Mouse (Mus musculus) kidney, embryonic 14.5 days (tissue): ENCODE data around the gene Ago4. TPM values are rescaled to one million over a fixed set of nuclear protein-coding genes. Genes with fewer than 3 reads are reported as not detected.

Experiments
- ATAC-seq: fragments of 200-750 bp; cut with Nextera tagmentation; 2 replicates; pipeline ENCODE4 v1.8.0; 2017; ENCODE audit warnings: moderate number of reproducible peaks, mild to moderate bottlenecking, moderate TSS enrichment, moderate library complexity; ENCODE audit not compliant: low FRiP score, low TSS enrichment
- H3K27ac ChIP-seq: fragments of 300-500 bp; sonication (generic); 2 replicates; pipeline ENCODE4 v1.5.1; 2014; ENCODE audit warnings: low read depth, mild to moderate bottlenecking, low read length, moderate library complexity, mixed read lengths
- H3K27me3 ChIP-seq: fragments of 300-500 bp; sonication (generic); 2 replicates; pipeline ENCODE4 v1.6.1; 2014; ENCODE audit warnings: mild to moderate bottlenecking, low read length; ENCODE audit not compliant: control insufficient read depth, insufficient read depth
- H3K36me3 ChIP-seq: fragments of 300-500 bp; sonication (generic); 2 replicates; pipeline ENCODE4 v1.6.1; 2014; ENCODE audit warnings: low read length, mixed read lengths; ENCODE audit not compliant: control insufficient read depth, insufficient read depth
- H3K4me1 ChIP-seq: fragments of 300-500 bp; sonication (generic); 2 replicates; pipeline ENCODE4 v1.6.1; 2014; ENCODE audit warnings: low read length, mixed read lengths; ENCODE audit not compliant: control insufficient read depth, insufficient read depth
- H3K4me2 ChIP-seq: fragments of 300-500 bp; sonication (generic); replicated peaks from 2 replicates; pipeline ENCODE4 v1.6.1; 2014; ENCODE audit warnings: low read depth, mild to moderate bottlenecking, low read length
- H3K4me3 ChIP-seq: fragments of 300-500 bp; sonication (generic); 2 replicates; pipeline ENCODE4 v1.5.1; 2014; ENCODE audit warnings: mild to moderate bottlenecking, low read length
- H3K9ac ChIP-seq: fragments of 300-500 bp; sonication (generic); 2 replicates; pipeline ENCODE4 v1.6.1; 2014; ENCODE audit warnings: low read depth, mild to moderate bottlenecking, low read length, moderate library complexity
- H3K9me3 ChIP-seq: fragments of 300-500 bp; sonication (generic); 2 replicates; pipeline ENCODE4 v1.6.1; 2016; ENCODE audit warnings: low read length; ENCODE audit not compliant: control insufficient read depth
- WGBS: fragments of 180-500 bp; shearing (Covaris S2); extraction: QIAGEN DNeasy Blood & Tissue Kit; methylation state at CpG from one replicate; pipeline ENCODE4 v1.1.7; 2014; 5-methylcytosine and 5-hydroxymethylcytosine counted together
- microRNA-seq: library from miRNA; unstranded; fragments of <30 nt; microRNA quantifications from one replicate; pipeline ENCODE4, GENCODE M21; 2016
- polyA plus RNA-seq: library from polyadenylated mRNA; unstranded; fragments of >200 nt; fragmentation: Nextera tagmentation; extraction: Ambion mirVana; gene quantifications from 2 replicates; pipeline ENCODE4 v1.2.1, GENCODE M21; 2014

Ago4 gene
- polyA plus RNA-seq, 1 experiment from 2014 or later = 1.9 TPM

DNA sequence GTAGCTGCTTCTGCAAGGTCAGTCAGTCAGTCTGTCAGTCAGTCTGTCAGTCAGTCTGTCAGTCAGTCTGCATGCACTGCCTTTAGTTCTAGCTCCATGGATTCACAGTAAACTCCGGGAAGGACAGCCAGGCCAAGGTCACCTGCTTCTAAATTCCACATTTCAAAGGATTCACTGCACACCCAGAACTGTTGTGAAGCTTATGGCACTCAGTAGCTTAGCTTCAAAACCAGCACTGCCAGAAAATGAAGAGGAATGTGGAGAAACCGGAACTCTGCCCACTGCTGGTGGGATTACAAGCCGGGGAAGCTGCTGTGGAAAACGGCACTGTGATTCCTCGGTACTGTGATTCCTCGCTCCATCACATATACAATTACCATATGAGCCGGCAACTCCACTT is 77.8 kb downstream of the Ago4 start:
- Histone ChIP-seq H3K9ac (no peak overlapping the region), H3K4me2 (no peak overlapping the region), H3K4me1 (no peaks in the 10 kb centered on the region), H3K27ac (no peak overlapping the region), H3K9me3 (no peaks in the 10 kb centered on the region), H3K36me3 (peaks cover 65% of the 10 kb centered on the region), H3K4me3 (no peak overlapping the region), H3K27me3 (no peaks in the 10 kb centered on the region)
- ATAC-seq = no peak
- WGBS = 93% methylated on average over 7 of the region's 7 CpGs

DNA sequence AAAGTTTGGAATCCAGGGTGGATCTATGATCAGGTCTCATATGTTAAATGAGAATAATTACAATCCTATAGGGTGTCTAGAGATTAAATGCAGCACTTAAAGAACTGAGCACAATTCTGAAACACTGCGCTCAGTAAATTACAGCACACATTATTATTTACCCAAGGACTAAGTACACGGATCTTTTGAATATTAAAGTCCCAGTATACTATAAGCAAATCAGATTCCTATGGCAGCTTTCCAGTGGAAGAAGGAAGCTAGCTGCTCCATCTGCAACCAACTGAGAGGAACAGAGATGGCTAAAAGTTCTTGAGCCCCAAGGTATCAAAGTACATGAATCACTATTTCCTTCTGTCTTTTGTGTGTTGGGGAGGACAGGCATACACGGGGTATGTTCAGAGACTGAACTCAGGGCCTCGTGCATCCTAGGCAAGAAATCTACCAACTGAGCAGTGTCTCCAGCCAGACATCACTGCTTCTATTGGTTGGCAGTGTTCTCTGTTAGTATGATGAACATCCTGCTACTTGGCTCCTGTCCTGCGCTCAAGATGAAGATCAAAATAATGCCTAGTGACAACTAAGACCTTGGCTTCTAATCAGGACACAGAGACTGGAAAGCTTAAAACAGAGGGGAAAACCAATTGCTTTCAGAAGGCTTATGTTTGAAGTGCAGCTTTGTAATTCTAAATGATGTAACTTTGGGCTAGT is 78.6 kb downstream of the Ago4 start:
- no peaks in the 10 kb centered on the region for H3K27me3 ChIP-seq
- no peaks in the 10 kb centered on the region for H3K9me3 ChIP-seq
- 92% methylated on average over 5 of the region's 5 CpGs for WGBS
- H3K9ac ChIP-seq = no peak overlapping the region
- no peak overlapping the region for H3K4me3 ChIP-seq
- H3K4me1 ChIP-seq = no peaks in the 10 kb centered on the region
- no peak overlapping the region for H3K4me2 ChIP-seq
- peaks cover 60% of the 10 kb centered on the region for H3K36me3 ChIP-seq
- no peak for ATAC-seq
- no peak overlapping the region for H3K27ac ChIP-seq

DNA sequence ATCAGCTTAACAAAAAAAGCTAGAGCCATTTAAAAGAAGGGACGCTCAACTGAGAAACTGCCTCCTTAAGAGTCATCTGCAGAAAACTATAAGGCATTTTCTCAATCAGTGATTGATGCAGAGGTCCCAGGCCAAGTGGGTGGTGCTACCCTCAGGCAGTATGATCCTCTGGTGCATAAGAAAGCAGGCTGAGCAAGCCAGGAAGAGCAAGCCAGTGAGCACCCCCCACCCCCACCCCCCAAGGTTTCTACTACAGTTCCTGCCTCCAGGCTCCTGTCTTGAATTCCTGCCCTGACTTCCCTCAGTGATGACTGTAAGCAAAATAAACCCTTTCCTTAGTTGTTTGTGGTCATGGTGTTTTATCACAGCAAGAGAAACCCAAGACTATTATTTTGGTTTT is 83.0 kb downstream of the Ago4 start:
- Histone ChIP-seq H3K27me3 (no peaks in the 10 kb centered on the region), H3K4me1 (no peaks in the 10 kb centered on the region), H3K36me3 (peaks cover 64% of the 10 kb centered on the region), H3K4me2 (no peak overlapping the region), H3K4me3 (no peak overlapping the region), H3K9me3 (no peaks in the 10 kb centered on the region), H3K27ac (no peak overlapping the region), H3K9ac (no peak overlapping the region)
- 97% methylated on average over 1 of the region's 1 CpGs for WGBS
- no peak for ATAC-seq

GRCm38 (mm10) chr4:126447126-126447525 is 86.1 kb downstream of the Ago4 start:
- Histone ChIP-seq H3K4me3 (no peak overlapping the region), H3K4me2 (no peak overlapping the region), H3K27me3 (no peaks in the 10 kb centered on the region), H3K9me3 (no peaks in the 10 kb centered on the region), H3K27ac (no peak overlapping the region), H3K36me3 (peaks cover 55% of the 10 kb centered on the region), H3K9ac (no peak overlapping the region), H3K4me1 (no peaks in the 10 kb centered on the region)
- WGBS = 81% methylated on average over 7 of the region's 7 CpGs
- ATAC-seq = no peak

- H3K9ac ChIP-seq = no peak overlapping the region
- no peak for ATAC-seq
- no peaks in the 10 kb centered on the region for H3K9me3 ChIP-seq
- H3K36me3 ChIP-seq = peaks cover 71% of the 10 kb centered on the region
- no peaks in the 10 kb centered on the region for H3K4me1 ChIP-seq
- H3K27ac ChIP-seq = no peak overlapping the region
- WGBS = 93% methylated on average over 3 of the region's 3 CpGs
- no peak overlapping the region for H3K4me3 ChIP-seq
- H3K27me3 ChIP-seq = no peaks in the 10 kb centered on the region
- no peak overlapping the region for H3K4me2 ChIP-seq
Observed at GRCm38 (mm10) chr4:126444528-126444927, 88.7 kb downstream of the Ago4 start.

Small RNA genes within 50 kb of the gene (microRNA-seq; reads per million reads assigned to microRNA genes)
- not detected for gene Mir7119

Other genes with a start within 250 kb of the Ago4 start
- gene Col8a2, start 246.7 kb downstream of the Ago4 start, polyA plus RNA-seq = 5.5 and 6.8 TPM in 2 replicates
- 53.0 and 57.6 TPM in 2 replicates for gene Adprhl2, start 211.8 kb downstream of the Ago4 start, polyA plus RNA-seq
- gene Tekt2, start 207.8 kb downstream of the Ago4 start, polyA plus RNA-seq = 2.2 and 5.1 TPM in 2 replicates
- 13.7 and 15.6 TPM in 2 replicates for gene Ago3, start 103.9 kb downstream of the Ago4 start, polyA plus RNA-seq
- 8.0 and 8.4 TPM in 2 replicates for gene Ago1, start 64.9 kb downstream of the Ago4 start, polyA plus RNA-seq
- 45.4 and 54.1 TPM in 2 replicates for gene Clspn, start 23.5 kb upstream of the Ago4 start, polyA plus RNA-seq
- 2.4 and 2.6 TPM in 2 replicates for gene 5730409E04Rik, start 76.3 kb upstream of the Ago4 start, polyA plus RNA-seq
- 510 and 601 TPM in 2 replicates for gene Psmb2, start 144.2 kb upstream of the Ago4 start, polyA plus RNA-seq
- not detected in 2 replicates for gene Tfap2e, start 202.8 kb upstream of the Ago4 start, polyA plus RNA-seq
- gene Ncdn, start 220.0 kb upstream of the Ago4 start, polyA plus RNA-seq = 15.0 and 24.7 TPM in 2 replicates
- gene AU040320, start 220.1 kb upstream of the Ago4 start, polyA plus RNA-seq = 19.3 and 23.4 TPM in 2 replicates